Mouse (Mus musculus) liver (tissue): Measurements from ENCODE around the gene Acsbg1.

Experiments
- DNase-seq: peaks from one replicate; pipeline ENCODE4 v3.0.0-alpha.2; 2020; ENCODE audit warnings: mixed read lengths

Gene Acsbg1

DNA sequence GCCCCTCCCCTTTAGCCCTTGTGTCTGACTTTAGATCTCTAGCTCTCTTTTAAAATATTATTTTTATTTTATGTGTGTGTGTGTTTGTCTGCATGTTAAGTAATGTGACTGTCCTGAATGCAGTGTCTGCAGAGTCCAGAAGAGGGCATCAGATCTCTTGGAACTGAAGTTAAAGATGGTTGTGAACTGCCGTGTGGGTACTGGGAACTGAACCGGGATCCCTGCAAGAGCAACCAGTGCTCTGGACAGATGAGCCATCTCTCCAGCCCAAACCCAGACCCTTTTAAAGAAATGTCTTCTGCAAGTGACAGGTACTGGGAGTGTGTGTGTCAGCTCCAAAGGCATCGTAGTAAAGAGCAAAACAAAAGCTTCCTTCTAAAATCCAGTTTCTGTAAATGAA, 4.4 kb upstream of the Acsbg1 start:
- no peak for DNase-seq

GRCm38 (mm10) chr9:54664358-54664757, 2.7 kb upstream of the Acsbg1 start:
- no peak for DNase-seq

DNA sequence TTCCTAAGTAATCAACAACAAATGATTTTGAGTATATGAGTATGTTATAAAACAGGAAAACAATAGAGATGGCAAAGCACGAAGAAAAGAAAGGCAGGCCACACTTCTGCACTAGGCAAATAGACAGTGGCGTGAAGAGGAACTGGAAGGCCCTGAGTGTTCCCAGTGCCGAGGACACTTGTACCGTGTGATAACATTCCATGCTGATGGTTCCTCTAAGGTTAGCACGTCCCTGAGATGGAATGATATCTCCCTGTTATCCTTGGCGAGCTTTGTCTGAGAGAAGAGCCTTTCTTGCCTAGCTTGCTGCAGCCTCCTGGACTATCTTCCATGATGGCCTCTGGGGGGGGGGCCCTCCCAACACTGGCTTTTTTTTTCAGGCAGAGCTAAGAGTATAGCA, 2.9 kb downstream of the Acsbg1 start:
- DNase-seq = no peak

- no peak for DNase-seq
Measured at GRCm38 (mm10) chr9:54656402-54656801, 5.3 kb downstream of the Acsbg1 start.

GRCm38 (mm10) chr9:54655846-54656245, 5.8 kb downstream of the Acsbg1 start:
- no peak for DNase-seq

DNA sequence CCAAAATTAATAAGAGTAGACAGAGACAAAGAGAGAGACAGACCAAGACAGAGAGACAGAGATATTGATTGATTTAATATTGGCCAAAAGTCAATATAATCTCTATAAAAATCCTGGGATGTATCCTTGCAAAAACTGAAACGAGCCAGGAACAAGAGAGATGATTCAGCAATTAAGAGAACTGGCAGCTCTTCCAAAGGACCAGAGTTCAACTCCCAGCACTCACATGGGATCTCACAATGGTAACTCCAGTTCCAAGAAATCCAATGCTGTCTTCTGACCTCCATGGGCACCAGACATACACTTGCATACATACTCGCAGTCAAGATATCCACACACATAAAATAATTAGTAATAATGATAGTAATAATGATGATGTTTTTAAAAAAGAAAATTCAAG, 8.9 kb downstream of the Acsbg1 start:
- no peak for DNase-seq

DNA sequence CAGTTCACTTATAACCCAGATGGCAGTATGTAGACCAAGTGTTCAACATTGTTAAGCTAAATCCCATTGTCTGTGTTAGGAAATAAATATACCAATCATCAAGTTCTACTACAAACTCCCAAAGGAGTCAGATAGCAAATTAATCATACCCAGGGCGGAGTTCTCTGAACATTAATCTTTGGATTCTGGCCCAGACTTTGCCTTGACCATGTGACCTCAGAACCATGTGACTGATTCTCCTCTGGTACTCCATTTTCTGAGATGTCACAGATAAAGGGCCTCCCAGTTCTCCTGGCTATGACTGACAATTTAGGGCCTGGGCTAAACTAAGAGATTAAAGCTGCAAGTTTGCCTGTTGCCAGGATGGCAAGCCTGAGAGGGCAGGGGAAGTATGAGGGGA, 12.3 kb downstream of the Acsbg1 start:
- no peak for DNase-seq

DNA sequence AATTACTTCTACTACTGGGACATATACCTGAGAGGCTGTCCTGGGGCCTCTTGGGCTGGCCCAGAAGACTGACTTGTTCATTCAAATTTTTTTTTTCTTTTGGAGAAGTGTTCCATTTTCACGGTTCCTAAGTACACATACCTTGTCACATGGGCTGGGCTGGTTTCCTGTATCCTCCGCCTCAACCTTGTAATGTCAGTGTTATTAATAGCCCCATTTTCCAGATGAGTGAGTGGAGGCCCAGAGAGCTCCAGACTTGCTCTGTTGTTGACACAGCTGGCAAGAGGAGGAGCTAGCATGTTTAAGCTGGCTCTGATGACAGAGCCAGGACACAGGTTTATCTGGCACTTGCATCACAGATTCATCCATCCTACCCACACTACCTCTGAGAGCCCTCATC, 14.2 kb downstream of the Acsbg1 start:
- no peak for DNase-seq

DNA sequence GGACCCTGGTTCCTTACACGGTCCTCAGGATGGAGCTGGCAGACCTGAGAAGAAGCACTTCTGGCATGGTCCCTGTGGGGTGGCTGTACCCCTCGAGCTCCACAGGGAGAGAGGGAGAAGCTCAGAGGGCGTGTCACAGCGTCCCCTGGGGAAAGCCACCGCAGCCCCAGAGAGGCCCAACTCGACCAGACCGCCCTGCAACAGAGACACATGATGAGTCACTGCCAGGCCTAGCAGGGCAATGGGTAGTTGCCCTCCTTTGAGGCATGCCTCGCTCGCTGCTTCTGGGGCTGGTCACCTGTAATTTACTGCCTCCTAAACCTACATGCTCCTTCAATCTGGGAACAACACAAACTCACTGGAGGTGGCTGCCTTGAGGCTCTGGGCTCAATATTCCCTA, 15.4 kb downstream of the Acsbg1 start:
- no peak for DNase-seq

GRCm38 (mm10) chr9:54645530-54645929, 16.1 kb downstream of the Acsbg1 start:
- no peak for DNase-seq

GRCm38 (mm10) chr9:54643179-54643578, 18.5 kb downstream of the Acsbg1 start:
- no peak for DNase-seq

- no peak for DNase-seq
Measured at GRCm38 (mm10) chr9:54642556-54642955, 19.1 kb downstream of the Acsbg1 start.

GRCm38 (mm10) chr9:54642149-54642548, 19.5 kb downstream of the Acsbg1 start:
- DNase-seq = no peak

DNA sequence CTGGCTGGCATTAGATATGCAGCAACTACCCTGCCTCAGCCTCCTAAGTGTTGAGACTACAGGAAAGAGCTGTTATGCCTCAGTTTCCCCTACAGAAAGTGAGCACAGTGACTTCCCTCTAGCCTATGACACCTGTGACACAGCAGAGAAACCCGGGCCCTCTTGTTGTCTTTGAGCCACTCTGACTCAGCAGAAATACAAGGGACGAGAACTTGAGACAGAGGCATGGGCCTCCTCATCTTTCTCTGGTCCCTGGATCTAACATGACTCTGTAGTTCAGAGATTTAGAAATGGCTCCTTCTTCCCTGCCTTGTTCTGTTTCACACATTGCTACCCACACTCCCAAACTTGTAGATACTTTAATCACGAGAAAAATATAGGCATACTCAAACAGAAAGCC, 20.1 kb downstream of the Acsbg1 start:
- DNase-seq = no peak

- DNase-seq = no peak
Measured at GRCm38 (mm10) chr9:54639192-54639591, 22.5 kb downstream of the Acsbg1 start.

GRCm38 (mm10) chr9:54637510-54638314, 24.0 kb downstream of the Acsbg1 start:
- no peak for DNase-seq

- no peak for DNase-seq
Measured at GRCm38 (mm10) chr9:54633401-54633800, 28.3 kb downstream of the Acsbg1 start.

GRCm38 (mm10) chr9:54630905-54631304, 30.8 kb downstream of the Acsbg1 start:
- no peak for DNase-seq

- DNase-seq = no peak
Measured at GRCm38 (mm10) chr9:54629613-54630261, 31.9 kb downstream of the Acsbg1 start.

DNA sequence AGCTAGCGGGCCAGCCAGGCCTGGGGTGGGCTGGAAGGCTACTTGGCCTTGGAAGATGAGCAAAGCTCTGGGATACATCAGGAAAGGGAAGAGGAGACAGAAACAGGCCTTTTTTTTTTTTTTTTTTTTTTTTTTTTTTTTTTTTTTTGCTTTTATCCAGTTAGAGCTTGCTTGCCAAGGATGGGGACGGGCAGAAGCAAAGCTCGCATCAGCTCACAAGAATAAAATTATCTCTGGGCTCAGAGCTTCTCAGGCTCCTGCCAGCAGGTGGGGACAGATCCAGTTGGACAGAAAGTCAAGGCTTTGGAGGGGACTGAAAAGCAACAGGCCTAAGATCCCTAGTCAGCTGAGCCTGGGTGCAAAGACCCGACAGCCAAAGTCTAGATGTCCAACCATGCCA, 32.9 kb downstream of the Acsbg1 start:
- DNase-seq = no peak

- no peak for DNase-seq
Measured at GRCm38 (mm10) chr9:54627240-54627639, 34.4 kb downstream of the Acsbg1 start.

- no peak for DNase-seq
Measured at GRCm38 (mm10) chr9:54614182-54614850, 47.4 kb downstream of the Acsbg1 start.

DNA sequence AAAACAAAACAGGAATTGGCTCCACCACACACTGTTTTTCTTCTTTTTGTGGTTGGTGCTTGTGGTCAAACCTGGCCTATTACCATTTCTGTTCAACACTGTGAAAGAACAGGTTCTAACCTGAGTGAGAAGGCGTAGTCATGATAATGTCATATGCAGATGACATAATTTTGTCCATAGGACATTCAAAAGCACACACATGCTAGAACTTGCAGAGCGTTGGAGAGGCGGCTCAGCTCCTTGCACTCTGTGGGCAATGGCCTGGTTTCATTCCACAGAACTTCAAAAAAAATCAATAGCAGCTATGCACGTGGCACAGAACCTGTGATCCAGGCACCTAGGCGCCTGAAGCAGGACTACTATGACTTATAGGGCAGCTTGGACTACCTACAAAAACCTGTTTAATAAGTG, 48.9 kb downstream of the Acsbg1 start:
- DNase-seq = no peak

DNA sequence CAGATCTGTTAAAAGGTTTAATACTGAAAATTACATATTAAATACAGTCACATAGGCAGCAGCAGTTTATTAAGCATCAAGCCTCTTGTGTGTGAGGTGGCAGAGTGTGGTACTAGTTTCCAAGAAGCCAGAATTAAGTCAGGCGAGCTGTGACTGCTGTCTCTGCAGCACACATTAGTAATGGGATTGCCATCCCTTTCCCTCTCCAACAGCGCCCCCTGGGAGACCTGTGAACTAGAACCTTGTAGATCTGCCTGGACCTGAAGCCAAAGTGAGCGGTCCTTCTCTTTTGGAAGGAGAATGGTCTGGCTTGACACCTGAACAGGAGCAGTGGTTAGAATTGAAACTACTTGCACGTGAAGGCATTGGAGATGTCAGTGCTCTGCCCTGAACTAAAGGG, 56.8 kb downstream of the Acsbg1 start:
- peak; percentile 76 for DNase-seq
